Mouse (Mus musculus) lung, postnatal 0 days (tissue): ENCODE data around the gene Mmp21.

Experiments
- CTCF ChIP-seq: IDR thresholded peaks from 2 replicates; pipeline ENCODE4 v1.5.1; 2016; ENCODE audit warnings: antibody characterized with exemption, mild to moderate bottlenecking
- EP300 ChIP-seq: IDR thresholded peaks from 2 replicates; pipeline ENCODE4 v1.6.1; 2016; ENCODE audit warnings: antibody characterized with exemption, mild to moderate bottlenecking, control low read depth

DNA sequence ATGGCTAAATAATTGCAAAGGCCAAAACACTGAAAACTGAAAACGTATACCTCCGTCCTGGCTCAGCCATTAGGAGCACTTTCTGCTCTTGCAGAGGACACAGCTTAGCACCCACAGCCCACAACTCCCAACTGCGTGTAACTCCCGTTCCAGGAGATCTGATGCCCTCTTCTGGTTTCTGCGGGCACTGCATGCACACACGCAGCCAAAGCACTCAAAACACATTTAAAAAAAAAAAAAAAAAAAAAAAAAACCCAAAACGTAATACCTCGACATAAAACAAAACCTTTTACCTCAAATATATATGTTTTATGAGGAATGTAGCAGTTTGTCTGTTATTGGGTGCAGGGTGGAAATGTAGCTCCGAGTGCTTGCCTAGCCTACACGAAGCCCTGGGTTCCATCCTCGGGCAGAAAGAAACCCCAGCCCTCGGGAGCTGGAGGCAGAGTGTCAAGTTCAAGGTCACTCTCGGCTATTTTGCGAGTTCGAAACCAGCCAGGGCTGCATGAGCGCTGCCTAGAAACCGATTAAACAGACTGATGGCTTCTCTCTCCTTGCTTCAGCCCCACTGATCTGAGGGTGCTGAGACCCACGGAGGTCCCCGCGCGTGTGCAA, 43.0 kb downstream of the Mmp21 start:
- peak; percentile 81 for TF ChIP-seq CTCF
- no peak for TF ChIP-seq EP300
